In the genomic region with DNA sequence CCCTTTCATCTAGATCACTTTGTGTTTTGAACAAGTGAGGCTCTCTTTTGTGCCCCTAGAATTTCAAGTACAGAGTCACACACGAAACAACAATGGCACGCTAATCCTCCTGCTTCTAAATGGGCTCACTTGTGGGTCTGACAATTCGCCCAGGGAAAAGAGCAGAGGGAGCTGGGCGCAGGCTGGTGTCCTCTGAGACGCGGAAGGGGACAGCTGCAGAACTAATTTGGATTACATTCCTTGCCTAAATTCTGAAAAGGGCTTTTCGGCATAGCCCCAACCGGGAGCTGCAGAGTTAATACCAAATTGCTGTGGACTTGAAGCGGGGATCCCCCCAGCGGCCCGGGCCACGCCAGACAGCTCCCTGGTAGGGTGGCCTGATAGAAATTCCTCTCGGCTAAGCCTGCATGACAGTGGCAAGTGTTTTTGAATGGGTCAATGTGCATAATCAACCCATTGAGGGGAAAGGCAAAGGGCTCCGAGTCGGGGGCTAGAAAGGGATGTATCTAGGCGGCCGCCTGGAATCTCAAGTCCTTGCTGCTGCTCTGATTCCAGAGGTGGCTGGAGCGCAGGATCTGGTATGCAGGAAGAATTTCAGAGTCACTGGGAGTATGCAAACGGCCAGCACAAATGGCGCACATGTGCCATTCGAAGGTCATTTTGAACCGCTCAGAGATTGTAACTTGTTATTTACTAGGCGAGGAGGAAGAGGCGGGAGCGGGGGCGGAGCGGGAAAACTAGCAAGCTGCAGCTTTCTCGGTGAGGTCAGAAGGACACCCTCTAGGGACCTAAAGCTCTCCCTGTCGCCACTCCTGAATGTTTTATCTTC, we compare ENCODE assay signal across 8 mouse cellular contexts. TPM values are rescaled to one million over a fixed set of nuclear protein-coding genes. Genes with fewer than 3 reads are reported as not detected.
DNase-seq lines count a peak whose midpoint lies in the region; ATAC-seq and TF ChIP-seq lines count a peak whose summit lies in the region.

No protein-coding gene starts in this region.

- under 1% methylated on average over 29 of the region's 29 CpGs for WGBS in embryonic facial prominence, embryonic 15.5 days
- WGBS in lung, embryonic 16.5 days: 1% methylated on average over 29 of the region's 29 CpGs
- 2% methylated on average over 29 of the region's 29 CpGs for WGBS in small intestine, adult 2 months

- H3K27me3 ChIP-seq in embryonic facial prominence, embryonic 15.5 days: peaks cover 56% of the 10 kb centered on the region
- peaks cover 13% of the 10 kb centered on the region for H3K27me3 ChIP-seq in lung, embryonic 16.5 days (ENCODE audit: control insufficient read depth, insufficient read depth, low read depth, low read length)
- H3K27me3 ChIP-seq in small intestine, adult 2 months (ENCODE audit: control insufficient read depth, insufficient read depth, low read length): peaks cover 24% of the 10 kb centered on the region

- TF ChIP-seq POLR2A in small intestine, adult 2 months (IDR thresholded peaks at IDR 0.05; ENCODE audit: low read depth, low read length): no peak

- H3K9ac ChIP-seq in embryonic facial prominence, embryonic 15.5 days: 0 out of 2 replicates have a peak overlapping the region, but pooled peaks have one; percentile 13
- H3K9ac ChIP-seq in lung, embryonic 16.5 days (ENCODE audit: low read length): peak overlapping the region; percentile 57

- no peak for ATAC-seq in embryonic facial prominence, embryonic 15.5 days (ENCODE audit: insufficient number of reproducible peaks, low FRiP score, low TSS enrichment, low read depth)
- no peak for ATAC-seq in lung, embryonic 16.5 days (ENCODE audit: low read depth)

- no peak overlapping the region for H3K27ac ChIP-seq in embryonic facial prominence, embryonic 15.5 days (replicated peaks)
- H3K27ac ChIP-seq in lung, embryonic 16.5 days (ENCODE audit: low read length): no peak overlapping the region
- no peak overlapping the region for H3K27ac ChIP-seq in small intestine, adult 2 months (ENCODE audit: insufficient read depth, low read depth, low read length)

- peak overlapping the region; percentile 62 for H3K4me3 ChIP-seq in embryonic facial prominence, embryonic 15.5 days (replicated peaks)
- H3K4me3 ChIP-seq in lung, embryonic 16.5 days (ENCODE audit: low read length): peak overlapping the region; percentile 70
- peak overlapping the region; percentile 34 for H3K4me3 ChIP-seq in small intestine, adult 2 months (ENCODE audit: low read depth, low read length)

- no peak for TF ChIP-seq CTCF in small intestine, adult 2 months (IDR thresholded peaks at IDR 0.05; ENCODE audit: extremely low read depth, insufficient read length, insufficient replicate concordance, low read depth, low read length)

- H3K4me1 ChIP-seq in embryonic facial prominence, embryonic 15.5 days: peaks cover 35% of the 10 kb centered on the region
- H3K4me1 ChIP-seq in lung, embryonic 16.5 days (replicated peaks; ENCODE audit: control insufficient read depth, insufficient read depth, low read length): peaks cover 13% of the 10 kb centered on the region
- 0 out of 2 replicates have a peak, but pooled peaks cover 2% of the 10 kb centered on the region for H3K4me1 ChIP-seq in small intestine, adult 2 months (ENCODE audit: control insufficient read depth, insufficient read depth, insufficient read length, low read length)

- H3K9me3 ChIP-seq in embryonic facial prominence, embryonic 15.5 days (replicated peaks): no peaks in the 10 kb centered on the region
- H3K9me3 ChIP-seq in lung, embryonic 16.5 days (ENCODE audit: control insufficient read depth, low read length): no peaks in the 10 kb centered on the region

- no peaks in the 10 kb centered on the region for H3K36me3 ChIP-seq in embryonic facial prominence, embryonic 15.5 days
- no peaks in the 10 kb centered on the region for H3K36me3 ChIP-seq in lung, embryonic 16.5 days (ENCODE audit: control insufficient read depth, insufficient read depth, low read length)
- H3K36me3 ChIP-seq in small intestine, adult 2 months (ENCODE audit: control insufficient read depth, insufficient read depth, low read length): no peaks in the 10 kb centered on the region

- DNase-seq in urinary bladder, adult 2 months (ENCODE audit: low spot score): peak; percentile 21
- no peak for DNase-seq in urinary bladder, postnatal 10 days (ENCODE audit: low spot score)
- DNase-seq in heart, postnatal 4 days: peak; percentile 65
- peak; percentile 26 for DNase-seq in layer of hippocampus, adult 9-11 months
- DNase-seq in spleen, postnatal 36 days (ENCODE audit: low spot score in 2 of 2): no peak

- H3K4me2 ChIP-seq in embryonic facial prominence, embryonic 15.5 days (replicated peaks): peak overlapping the region; percentile 100
- peak overlapping the region; percentile 100 for H3K4me2 ChIP-seq in lung, embryonic 16.5 days (ENCODE audit: low read depth, low read length)

RNA-seq across cellular contexts. Expression of a gene that starts 2.2 kb away (rescaled TPM):
- 0.04 and 0.07 TPM in 2 replicates for polyA plus RNA-seq in urinary bladder, adult 2 months (2012; rRNA removed)
- 0.77 and 1.2 TPM in 2 replicates for polyA plus RNA-seq in embryonic facial prominence, embryonic 15.5 days (2015; fragmentation: Nextera tagmentation; extraction: Ambion mirVana)
- total RNA-seq in heart, postnatal 4 days (2021): 10 to 100 TPM; 26.5 to 28.0 TPM
- 0.20 and 1.1 TPM in 2 replicates for polyA plus RNA-seq in lung, embryonic 16.5 days (2015; fragmentation: Nextera tagmentation; extraction: Ambion mirVana)
- not detected in 2 replicates for polyA plus RNA-seq in small intestine, adult 2 months (2012; rRNA removed)

Comparison
In these comparisons a context has a peak if more than half of its experiments do, and no peak if none do; other contexts are left out.
1. DNase-seq: peak in urinary bladder, adult 2 months (single experiment), heart, postnatal 4 days (single experiment) and layer of hippocampus, adult 9-11 months (single experiment); none in urinary bladder, postnatal 10 days (single experiment) and spleen, postnatal 36 days (0 of 2).
2. Peak in every context shown above with its lines, with median percentiles within 50 percentile points of each other: H3K4me3 ChIP-seq.